Mouse (Mus musculus) embryonic facial prominence, embryonic 11.5 days (tissue): ENCODE measurements at regions not wholly inside any gene's neighbourhood (a gene's known extent, or its start where the extent isn't known, plus 50 kb on each side); places are given as distances from the start of the nearest gene placed in this dataset.

Experiments used
- ATAC-seq: fragments of 200-750 bp; cut with Nextera tagmentation; replicated peaks from 2 replicates; pipeline ENCODE4 v1.8.0; 2017; ENCODE audit warnings: low read depth; ENCODE audit not compliant: insufficient number of reproducible peaks, low FRiP score, low TSS enrichment
- DNase-seq: peaks from one replicate; pipeline ENCODE4 v3.0.0-alpha.2; 2015; ENCODE audit warnings: low spot score
- H3K27ac ChIP-seq: fragments of 300-500 bp; sonication (generic); replicated peaks from 2 replicates; pipeline ENCODE4 v1.5.1; 2014; ENCODE audit warnings: mild to moderate bottlenecking, low read depth, low read length, control low read depth
- H3K27me3 ChIP-seq: fragments of 300-500 bp; sonication (generic); 2 replicates; pipeline ENCODE4 v1.6.1; 2014; ENCODE audit warnings: mild to moderate bottlenecking, low read length, moderate library complexity, mixed read lengths; ENCODE audit not compliant: control insufficient read depth, insufficient read depth
- H3K36me3 ChIP-seq: fragments of 300-500 bp; sonication (generic); replicated peaks from 2 replicates; pipeline ENCODE4 v1.6.1; 2014; ENCODE audit warnings: low read depth, mild to moderate bottlenecking, low read length, moderate library complexity, mixed read lengths; ENCODE audit not compliant: control insufficient read depth, insufficient read depth
- H3K4me1 ChIP-seq: fragments of 300-500 bp; sonication (generic); 2 replicates; pipeline ENCODE4 v1.6.1; 2014; ENCODE audit warnings: low read length, mixed read lengths; ENCODE audit not compliant: control insufficient read depth, insufficient read depth
- H3K4me2 ChIP-seq: fragments of 300-500 bp; sonication (generic); 2 replicates; pipeline ENCODE4 v1.6.1; 2014; ENCODE audit warnings: low read depth, mild to moderate bottlenecking, control low read depth, low read length, moderate library complexity
- H3K4me3 ChIP-seq: fragments of 300-500 bp; sonication (generic); 2 replicates; pipeline ENCODE4 v1.5.1; 2014; ENCODE audit warnings: low read depth, low read length, control low read depth
- H3K9ac ChIP-seq: fragments of 300-500 bp; sonication (generic); replicated peaks from 2 replicates; pipeline ENCODE4 v1.6.1; 2014; ENCODE audit warnings: mild to moderate bottlenecking, control low read depth, low read length
- H3K9me3 ChIP-seq: fragments of 300-500 bp; sonication (generic); replicated peaks from 2 replicates; pipeline ENCODE4 v1.6.1; 2016; ENCODE audit warnings: mild to moderate bottlenecking, low read length, inconsistent platforms, mixed read lengths; ENCODE audit not compliant: control insufficient read depth
- WGBS: fragments of 180-500 bp; shearing (Covaris S2); extraction: QIAGEN DNeasy Blood & Tissue Kit; methylation state at CpG from one replicate; pipeline ENCODE4 v1.1.7; 2014; 5-methylcytosine and 5-hydroxymethylcytosine counted together

- Histone ChIP-seq H3K4me1 (0 out of 2 replicates have a peak, but pooled peaks cover 2% of the 10 kb centered on the region), H3K9ac (no peak overlapping the region), H3K27ac (no peak overlapping the region), H3K36me3 (no peaks in the 10 kb centered on the region), H3K4me2 (no peak overlapping the region), H3K4me3 (no peak overlapping the region), H3K9me3 (no peaks in the 10 kb centered on the region), H3K27me3 (no peaks in the 10 kb centered on the region)
- no peak for ATAC-seq
- 42% methylated on average over 7 of the region's 7 CpGs for WGBS
- no peak for DNase-seq
Observed at GRCm38 (mm10) chr12:107125201-107125600, 363.2 kb upstream of the 3110018I06Rik start.

GRCm38 (mm10) chr12:107126056-107126455 lies 362.4 kb upstream of the 3110018I06Rik start:
- DNase-seq (no peak), ATAC-seq (no peak)
- Histone ChIP-seq H3K9ac (no peak overlapping the region), H3K4me1 (0 out of 2 replicates have a peak, but pooled peaks cover 2% of the 10 kb centered on the region), H3K4me2 (no peak overlapping the region), H3K27ac (no peak overlapping the region), H3K9me3 (no peaks in the 10 kb centered on the region), H3K27me3 (no peaks in the 10 kb centered on the region), H3K36me3 (no peaks in the 10 kb centered on the region), H3K4me3 (no peak overlapping the region)
- 87% methylated on average over 10 of the region's 10 CpGs for WGBS

GRCm38 (mm10) chr12:107127591-107127990 lies 360.8 kb upstream of the 3110018I06Rik start:
- H3K9ac ChIP-seq: no peak overlapping the region
- no peaks in the 10 kb centered on the region for H3K27me3 ChIP-seq
- 78% methylated on average over 3 of the region's 3 CpGs for WGBS
- H3K36me3 ChIP-seq: no peaks in the 10 kb centered on the region
- no peak overlapping the region for H3K4me3 ChIP-seq
- no peaks in the 10 kb centered on the region for H3K9me3 ChIP-seq
- ATAC-seq (no peak), DNase-seq (no peak)
- H3K4me2 ChIP-seq: no peak overlapping the region
- H3K4me1 ChIP-seq: no peaks in the 10 kb centered on the region
- H3K27ac ChIP-seq: no peak overlapping the region

GRCm38 (mm10) chr12:107129232-107129631 lies 359.2 kb upstream of the 3110018I06Rik start:
- DNase-seq (no peak), ATAC-seq (no peak)
- Histone ChIP-seq H3K9me3 (no peaks in the 10 kb centered on the region), H3K4me3 (no peak overlapping the region), H3K4me2 (no peak overlapping the region), H3K27me3 (no peaks in the 10 kb centered on the region), H3K27ac (no peak overlapping the region), H3K4me1 (no peaks in the 10 kb centered on the region), H3K36me3 (no peaks in the 10 kb centered on the region), H3K9ac (no peak overlapping the region)
- 68% methylated on average over 6 of the region's 6 CpGs for WGBS

GRCm38 (mm10) chr12:107131351-107131750 lies 357.1 kb upstream of the 3110018I06Rik start:
- H3K36me3 ChIP-seq: no peaks in the 10 kb centered on the region
- no peak overlapping the region for H3K27ac ChIP-seq
- no peak overlapping the region for H3K9ac ChIP-seq
- WGBS: 78% methylated on average over 7 of the region's 7 CpGs
- no peaks in the 10 kb centered on the region for H3K4me1 ChIP-seq
- H3K4me3 ChIP-seq: no peak overlapping the region
- no peak for ATAC-seq
- no peaks in the 10 kb centered on the region for H3K9me3 ChIP-seq
- no peak for DNase-seq
- no peaks in the 10 kb centered on the region for H3K27me3 ChIP-seq
- no peak overlapping the region for H3K4me2 ChIP-seq

GRCm38 (mm10) chr12:107131841-107132240 lies 356.6 kb upstream of the 3110018I06Rik start:
- Histone ChIP-seq H3K4me1 (no peaks in the 10 kb centered on the region), H3K4me2 (no peak overlapping the region), H3K27ac (no peak overlapping the region), H3K9me3 (no peaks in the 10 kb centered on the region), H3K36me3 (no peaks in the 10 kb centered on the region), H3K9ac (no peak overlapping the region), H3K4me3 (no peak overlapping the region), H3K27me3 (no peaks in the 10 kb centered on the region)
- WGBS: 85% methylated on average over 6 of the region's 6 CpGs
- ATAC-seq (no peak), DNase-seq (no peak)

GRCm38 (mm10) chr12:107132501-107132900 lies 355.9 kb upstream of the 3110018I06Rik start:
- H3K4me1 ChIP-seq: no peaks in the 10 kb centered on the region
- H3K36me3 ChIP-seq: no peaks in the 10 kb centered on the region
- H3K27me3 ChIP-seq: no peaks in the 10 kb centered on the region
- no peak overlapping the region for H3K4me3 ChIP-seq
- no peak for ATAC-seq
- no peak overlapping the region for H3K9ac ChIP-seq
- H3K27ac ChIP-seq: no peak overlapping the region
- no peaks in the 10 kb centered on the region for H3K9me3 ChIP-seq
- WGBS: 79% methylated on average over 3 of the region's 3 CpGs
- no peak overlapping the region for H3K4me2 ChIP-seq
- no peak for DNase-seq

GRCm38 (mm10) chr12:107134353-107134752 lies 354.1 kb upstream of the 3110018I06Rik start:
- H3K4me1 ChIP-seq: no peaks in the 10 kb centered on the region
- H3K4me2 ChIP-seq: no peak overlapping the region
- H3K9ac ChIP-seq: no peak overlapping the region
- no peaks in the 10 kb centered on the region for H3K36me3 ChIP-seq
- H3K9me3 ChIP-seq: no peaks in the 10 kb centered on the region
- no peaks in the 10 kb centered on the region for H3K27me3 ChIP-seq
- no peak overlapping the region for H3K4me3 ChIP-seq
- no peak for DNase-seq
- no peak for ATAC-seq
- 83% methylated on average over 3 of the region's 3 CpGs for WGBS
- no peak overlapping the region for H3K27ac ChIP-seq
